Comparison of ENCODE assay signal across 18 mouse cellular contexts in the genomic region with DNA sequence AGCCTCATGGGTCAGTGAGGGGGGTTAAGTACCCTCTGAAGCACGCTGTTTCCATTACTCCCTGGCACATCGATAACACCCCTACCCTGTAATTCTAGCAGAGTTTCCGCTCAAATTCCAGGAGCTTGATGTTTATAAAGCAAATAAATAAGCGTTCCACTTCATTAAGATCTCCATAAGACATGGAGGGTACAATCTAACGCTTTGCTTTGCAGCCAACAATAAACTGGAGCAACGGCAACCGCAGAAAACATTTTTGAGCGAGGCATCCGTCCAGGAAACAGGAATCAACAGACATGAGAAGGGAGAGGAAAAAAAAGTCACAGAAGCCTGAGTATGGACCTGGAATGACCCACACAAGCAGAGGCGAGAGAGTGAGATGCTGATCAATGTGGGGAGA. TPM values are rescaled to one million over a fixed set of nuclear protein-coding genes. Genes with fewer than 3 reads are reported as not detected.
DNase-seq lines count a peak whose midpoint lies in the region; ATAC-seq and TF ChIP-seq lines count a peak whose summit lies in the region.
"Had no signal": no experiment of that assay in that cellular context is flagged by ENCODE, and none has a peak within 500 bp of the region (broad histone marks: within the 10 kb centered on the region; RNA-seq: fewer than 3 reads in every experiment).

No protein-coding gene starts in this region.

- H3K9ac ChIP-seq in kidney, postnatal 0 days (ENCODE audit: low read depth, low read length), result no peak overlapping the region
- H3K9ac ChIP-seq: limb, embryonic 15.5 days; neural tube, embryonic 13.5 days had no signal

- 16% methylated on average over 10 of the region's 10 CpGs for WGBS in kidney, postnatal 0 days
- 16% methylated on average over 10 of the region's 10 CpGs for WGBS in kidney, adult 2 months

- no peaks in the 10 kb centered on the region for H3K9me3 ChIP-seq in kidney, postnatal 0 days (replicated peaks; ENCODE audit: low read length)
- H3K9me3 ChIP-seq: limb, embryonic 15.5 days; neural tube, embryonic 13.5 days had no signal

- no peak for TF ChIP-seq POLR2A in kidney, adult 2 months (IDR thresholded peaks at IDR 0.05; ENCODE audit: low read depth, low read length)

- H3K4me2 ChIP-seq in kidney, postnatal 0 days (ENCODE audit: low read length), result no peak overlapping the region
- H3K4me2 ChIP-seq: limb, embryonic 15.5 days; neural tube, embryonic 13.5 days had no signal

- TF ChIP-seq CTCF in kidney, postnatal 0 days (IDR thresholded peaks at IDR 0.05; ENCODE audit: low read depth), result no peak
- TF ChIP-seq CTCF in kidney, adult 2 months (conservative IDR thresholded peaks at IDR 0.05; ENCODE audit: insufficient read depth, insufficient read length, low read depth, low read length), result no peak

- H3K4me1 ChIP-seq in kidney, postnatal 0 days (replicated peaks; ENCODE audit: insufficient read depth, low read length), result peaks cover 5% of the 10 kb centered on the region; the same call in 1 of the 2 replicates
- no peaks in the 10 kb centered on the region; the same call in 1 of the 2 replicates for H3K4me1 ChIP-seq in kidney, adult 2 months (ENCODE audit: control insufficient read depth, insufficient read depth, low read length)
- H3K4me1 ChIP-seq: limb, embryonic 15.5 days had no signal

- no peaks in the 10 kb centered on the region for H3K36me3 ChIP-seq in kidney, postnatal 0 days (ENCODE audit: insufficient read depth, low read length)
- H3K36me3 ChIP-seq in kidney, adult 2 months (ENCODE audit: control insufficient read depth, insufficient read depth, low read length), result no peaks in the 10 kb centered on the region
- H3K36me3 ChIP-seq: limb, embryonic 15.5 days; neural tube, embryonic 13.5 days had no signal

- no peak overlapping the region for H3K4me3 ChIP-seq in kidney, postnatal 0 days (replicated peaks; ENCODE audit: low read depth, low read length)
- no peak overlapping the region for H3K4me3 ChIP-seq in kidney, adult 2 months (ENCODE audit: insufficient read depth, low read depth, low read length)
- H3K4me3 ChIP-seq: gastrocnemius, adult 2 months; limb, embryonic 15.5 days; neural tube, embryonic 13.5 days had no signal

- H3K27ac ChIP-seq in kidney, postnatal 0 days, result peak overlapping the region; percentile 50; the same call in 1 of the 2 replicates
- H3K27ac ChIP-seq in kidney, adult 2 months (ENCODE audit: insufficient read depth, low read depth, low read length), result no peak overlapping the region
- H3K27ac ChIP-seq: gastrocnemius, adult 2 months; limb, embryonic 15.5 days; neural tube, embryonic 13.5 days had no signal

- intact Hi-C loops in heart, postnatal 10 days (cut with DNase I), result no loop called here
- intact Hi-C loops in heart, postnatal 36 days (cut with DNase I), result no loop called here

- DNase-seq in heart, postnatal 10 days, result peak; percentile 5 to 16
- no peak for DNase-seq in heart, postnatal 36 days
- DNase-seq in kidney, postnatal 0 days (ENCODE audit: low spot score), result peak; percentile 51
- no peak for DNase-seq in kidney, adult 2 months
- DNase-seq in right cerebral cortex, postnatal 10 days (ENCODE audit: low spot score in 2 of 2), result peak; percentile 31 to 32
- no peak for DNase-seq in right cerebral cortex, postnatal 14 days
- no peak for DNase-seq in gastrocnemius, postnatal 4 days (ENCODE audit: low spot score in 2 of 2)
- DNase-seq: adrenal gland, postnatal 10 days; B cell, adult 2 months; cerebellum, adult 11-12 months; cerebellum, postnatal 25 days; gastrocnemius, adult 2 months; layer of hippocampus, postnatal 36 days had no signal

- no peaks in the 10 kb centered on the region for H3K27me3 ChIP-seq in kidney, postnatal 0 days (ENCODE audit: insufficient read depth, low read length)
- H3K27me3 ChIP-seq in kidney, adult 2 months (replicated peaks; ENCODE audit: control insufficient read depth, insufficient read depth, low read length), result no peaks in the 10 kb centered on the region
- H3K27me3 ChIP-seq: limb, embryonic 15.5 days; neural tube, embryonic 13.5 days had no signal

- no peak for ATAC-seq in kidney, postnatal 0 days (replicated peaks; ENCODE audit: low FRiP score, low read depth)

RNA-seq across cellular contexts. Expression of a gene that starts 27.5 kb away (rescaled TPM):
- total RNA-seq in heart, postnatal 10 days (2021), result 1 to 10 TPM; 4.5 to 7.1 TPM
- 1 to 10 TPM; 1.7 to 2.6 TPM for total RNA-seq in heart, postnatal 36 days (2021)
- 2.3 and 2.8 TPM in 2 replicates for polyA plus RNA-seq in kidney, postnatal 0 days (2015; fragmentation: Nextera tagmentation; extraction: Ambion mirVana)
- polyA plus RNA-seq in kidney, adult 2 months (2012; rRNA removed), result 2.7 and 2.9 TPM in 2 replicates
- total RNA-seq in gastrocnemius, postnatal 4 days (2021), result 1 to 10 TPM; 4.3 to 4.4 TPM
- total RNA-seq: megakaryocyte-erythroid progenitor cell, adult 5-6 weeks; monocyte, adult 5-6 weeks had no signal
- polyA plus RNA-seq: liver, embryonic 16.5 days had no signal

Comparison
In these comparisons a context has a peak if more than half of its experiments do, and no peak if none do; other contexts are left out.
1. DNase-seq: peak in heart, postnatal 10 days (2 of 2), kidney, postnatal 0 days (single experiment) and right cerebral cortex, postnatal 10 days (2 of 2); none in heart, postnatal 36 days (0 of 2), kidney, adult 2 months (single experiment), right cerebral cortex, postnatal 14 days (single experiment) and gastrocnemius, postnatal 4 days (0 of 2).